Mouse (Mus musculus) left cerebral cortex, adult 2 months (tissue): ENCODE results near the gene Lsm4. TPM values are rescaled to one million over a fixed set of nuclear protein-coding genes. Genes with fewer than 3 reads are reported as not detected.
A peak's percentile ranks its signal among the peaks of the same experiment; 100 is the strongest.

Source experiments
- DNase-seq, 2 experiments: peaks; one replicate each; pipeline ENCODE4 v3.0.0; 2021 to 2022; ENCODE audit warnings: low spot score in 2 of 2, mixed read lengths in 1 of 2; ENCODE audit errors: extremely low spot score in 1 of 2
- H3K27ac ChIP-seq: fragments of 200-600 bp; 2 replicates; pipeline ENCODE4 v1.8.1; 2022
- H3K4me3 ChIP-seq: fragments of 200-600 bp; 2 replicates; pipeline ENCODE4 v1.8.1; 2022
- CTCF ChIP-seq: fragments of 200-600 bp; IDR thresholded peaks from 2 replicates; pipeline ENCODE4 v1.8.1; 2022; ENCODE audit warnings: antibody characterized with exemption, mild to moderate bottlenecking, moderate library complexity
- intact Hi-C: fragments of 180-260 bp; cut with DNase I; formaldehyde crosslinking; loops from one replicate; pipeline ENCODE4 v1.15.1; 2025
- total RNA-seq, 2 experiments: library from RNA; stranded (reverse); gene quantifications; 2 replicates each; pipeline ENCODE4 v1.2.3; 2021

The Lsm4 gene
- total RNA-seq, 2 experiments from 2014 or later: 62.1 to 62.9 TPM

DNA sequence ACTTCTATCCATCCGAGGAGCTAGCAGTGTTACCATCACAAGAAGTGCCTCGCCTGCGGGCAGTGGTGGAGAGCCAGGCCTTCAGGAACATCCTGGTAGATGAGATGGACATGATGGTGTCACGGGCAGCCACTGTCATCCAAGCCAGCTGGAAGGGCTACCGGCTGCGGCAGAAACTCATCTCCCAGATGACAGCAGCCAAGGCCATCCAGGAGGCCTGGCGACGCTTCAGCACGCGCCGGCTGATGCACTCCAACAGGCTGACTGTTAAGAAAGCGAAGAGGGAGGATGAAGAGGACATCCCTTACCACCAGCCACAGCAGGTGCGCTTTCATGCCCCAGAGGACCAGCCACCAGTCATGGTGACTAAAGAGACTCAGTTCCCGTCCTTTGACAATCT lies 35.2 kb downstream of the Lsm4 start:
- intact Hi-C loops: no loop called here
- no peak for DNase-seq

DNA sequence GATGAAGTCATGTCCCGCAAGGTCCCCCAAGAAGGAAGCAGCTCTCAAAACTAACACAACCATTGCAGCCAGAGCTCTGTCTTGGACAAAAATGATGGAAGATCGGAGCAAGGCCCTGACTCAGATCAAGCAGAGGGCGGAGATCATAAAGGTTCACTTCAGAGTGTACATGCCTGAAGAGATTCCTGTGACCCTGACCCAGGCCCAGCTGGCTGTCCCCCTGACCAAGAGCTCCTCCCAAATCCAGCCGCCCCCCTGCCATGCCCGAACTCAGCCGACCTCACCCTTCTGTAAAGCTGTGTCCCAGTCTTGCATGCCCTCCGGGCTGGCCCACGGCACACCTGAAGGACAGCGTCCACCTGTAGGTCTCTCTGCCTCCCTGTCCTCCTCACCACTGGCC lies 36.7 kb downstream of the Lsm4 start:
- intact Hi-C loops: no loop called here
- no peak for TF ChIP-seq CTCF

More for the DNA sequence above, 35.2 kb downstream of the Lsm4 start:
- no peak overlapping the region for H3K4me3 ChIP-seq
- H3K27ac ChIP-seq: no peak overlapping the region
- TF ChIP-seq CTCF: no peak

DNA sequence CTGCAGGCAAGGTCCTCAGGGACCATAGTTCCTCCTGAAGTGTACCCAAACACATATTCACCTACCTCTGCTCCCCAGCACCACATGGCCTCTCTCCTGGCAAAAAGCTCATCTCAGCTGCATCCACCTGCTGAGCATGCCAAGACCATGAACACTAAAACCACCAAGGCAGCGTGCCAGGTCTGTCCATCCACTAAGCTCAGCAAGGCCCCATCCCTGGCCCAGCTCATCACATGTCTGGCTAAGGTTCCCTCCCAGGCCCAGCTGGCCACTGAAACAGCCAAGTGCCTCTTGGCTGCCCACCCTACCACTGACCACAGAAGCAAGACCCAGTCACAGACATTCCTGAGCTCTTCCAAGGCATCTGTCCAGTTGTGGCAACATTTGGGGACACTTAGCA lies 37.2 kb downstream of the Lsm4 start:
- H3K4me3 ChIP-seq: no peak overlapping the region
- DNase-seq: no peak
- H3K27ac ChIP-seq: no peak overlapping the region
- intact Hi-C loops: no loop called here
- TF ChIP-seq CTCF: no peak

More for the DNA sequence above, 36.7 kb downstream of the Lsm4 start:
- no peak overlapping the region for H3K4me3 ChIP-seq
- H3K27ac ChIP-seq: no peak overlapping the region
- no peak for DNase-seq

DNA sequence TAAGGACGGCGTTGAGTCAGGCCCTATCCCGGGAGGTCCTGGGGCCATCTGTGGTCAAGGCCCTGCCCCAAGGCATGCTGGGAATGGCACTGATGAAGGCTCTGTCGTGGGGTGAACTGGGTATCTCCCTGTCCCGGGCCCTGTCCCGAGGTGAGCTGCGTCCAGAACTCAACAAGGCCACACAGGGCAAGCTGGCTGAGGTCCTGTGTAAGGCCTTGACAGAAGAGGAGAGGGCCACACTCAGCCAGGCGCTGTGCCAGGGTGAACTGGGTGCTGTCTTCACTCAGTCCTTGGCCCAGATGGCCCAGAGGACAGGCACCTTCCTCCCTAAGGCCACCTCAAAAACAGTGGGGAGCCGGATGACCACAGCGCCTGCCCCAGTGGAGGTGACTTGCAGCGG lies 38.0 kb downstream of the Lsm4 start:
- intact Hi-C loops: no loop called here
- TF ChIP-seq CTCF: no peak
- no peak for DNase-seq
- no peak overlapping the region for H3K27ac ChIP-seq
- no peak overlapping the region for H3K4me3 ChIP-seq

DNA sequence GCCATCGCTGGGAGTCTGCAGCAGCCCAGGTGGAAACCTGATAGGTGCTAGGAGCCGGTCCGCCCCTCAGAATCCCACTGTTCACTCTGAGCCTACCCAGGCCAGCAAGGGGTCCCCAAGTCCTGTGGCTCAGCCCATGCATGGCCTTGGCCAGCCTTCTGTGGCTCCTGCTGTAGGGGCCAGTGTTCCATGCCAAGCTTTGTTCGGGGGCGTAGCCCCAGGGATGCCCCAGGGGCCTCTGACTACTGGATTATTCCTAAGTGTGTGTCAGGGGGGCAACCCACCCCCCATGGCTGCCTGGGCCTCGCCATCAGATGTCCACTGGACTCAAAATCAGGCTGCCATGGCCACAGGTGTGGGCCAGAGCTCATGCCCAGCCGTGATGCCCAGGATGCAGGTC lies 40.9 kb downstream of the Lsm4 start:
- intact Hi-C loops: no loop called here
- H3K27ac ChIP-seq: no peak overlapping the region
- no peak overlapping the region for H3K4me3 ChIP-seq
- no peak for DNase-seq
- no peak for TF ChIP-seq CTCF

DNA sequence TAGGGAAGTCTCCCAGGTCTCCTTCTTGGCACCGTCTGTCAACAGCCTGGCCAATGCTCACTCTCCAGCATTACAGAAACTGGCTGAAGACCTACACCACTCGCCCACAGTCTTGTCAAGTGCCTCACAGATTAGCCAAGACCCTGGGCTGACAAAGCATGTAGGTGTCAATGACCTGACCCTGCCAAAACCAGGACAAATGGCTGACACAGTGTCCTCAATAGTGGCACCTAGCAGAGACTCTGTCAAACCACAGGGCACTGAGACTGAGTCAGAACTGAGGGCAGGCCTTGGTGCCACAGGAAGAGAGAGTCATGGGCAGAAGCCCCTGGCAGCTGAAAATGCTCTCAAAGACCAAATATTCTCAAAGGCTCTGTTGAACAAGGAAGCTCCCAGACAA lies 42.0 kb downstream of the Lsm4 start:
- TF ChIP-seq CTCF: no peak
- Histone ChIP-seq H3K4me3 (no peak overlapping the region), H3K27ac (no peak overlapping the region)
- no peak for DNase-seq
- intact Hi-C loops: no loop called here

DNA sequence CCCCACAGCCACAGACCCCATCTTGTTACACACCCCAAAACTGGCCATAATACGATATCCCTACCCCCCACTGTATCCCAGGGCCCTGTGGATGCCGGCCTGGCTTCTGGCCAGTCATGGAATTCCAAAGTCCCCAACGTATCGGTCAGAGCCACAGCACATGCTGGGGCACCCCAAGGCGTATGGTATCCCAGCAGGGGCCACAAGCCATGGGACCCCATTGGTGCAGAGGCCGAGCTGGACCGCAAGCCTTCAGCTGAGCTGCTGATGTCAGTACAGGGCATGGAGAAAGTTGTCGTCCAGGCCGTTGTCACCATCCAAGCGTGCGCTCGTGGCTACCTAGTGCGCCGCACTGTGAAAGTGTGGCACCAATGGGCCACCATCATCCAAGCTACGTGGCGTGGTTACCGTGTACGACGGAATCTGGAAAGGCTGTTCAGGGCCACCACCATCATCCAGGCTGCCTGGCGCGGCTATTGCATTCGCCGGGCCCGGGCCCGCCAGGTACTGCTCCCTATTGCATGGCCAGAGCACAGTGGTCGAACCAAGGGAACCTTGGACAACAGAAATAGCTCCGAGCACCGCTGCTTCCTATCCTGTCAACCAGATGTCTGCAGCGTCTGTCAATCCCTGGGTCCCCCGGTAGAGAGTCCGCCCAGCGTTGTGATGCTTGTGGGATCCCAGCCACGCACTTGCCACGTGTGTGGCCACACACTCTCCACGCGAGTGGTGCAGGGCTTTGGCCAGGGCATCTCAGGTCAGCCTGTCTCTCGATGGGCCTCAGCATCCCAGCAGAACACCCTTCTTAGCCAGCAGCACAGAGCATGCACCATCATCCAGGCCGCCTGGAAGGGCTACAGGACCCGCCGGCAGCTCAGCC lies 43.7 kb downstream of the Lsm4 start:
- no peak overlapping the region for H3K4me3 ChIP-seq
- no peak for DNase-seq
- intact Hi-C loops: no loop called here
- H3K27ac ChIP-seq: no peak overlapping the region
- no peak for TF ChIP-seq CTCF

DNA sequence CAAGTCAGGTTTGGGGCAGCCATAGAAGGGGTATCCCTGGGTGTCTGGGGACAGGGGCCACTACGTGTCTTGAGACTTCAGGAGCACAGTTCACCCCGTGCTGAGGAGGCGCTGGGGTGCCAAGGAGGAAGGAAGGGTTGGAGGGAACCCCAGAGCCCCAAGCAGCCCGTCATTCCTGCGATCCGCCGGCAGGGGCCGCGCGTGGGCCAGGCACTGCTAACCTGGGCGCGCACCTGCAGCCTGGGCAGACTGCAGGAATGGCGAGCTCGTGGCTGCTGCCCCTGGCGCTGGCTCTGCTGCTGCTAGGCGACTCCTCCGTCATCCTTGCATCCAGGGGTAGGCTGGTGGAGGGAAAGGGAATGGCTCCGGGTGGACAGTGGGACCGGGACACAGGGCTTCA lies 45.2 kb downstream of the Lsm4 start, which contains the start of gene Gm3336:
Gene Gm3336, plus strand, starts transcription at position 247 of the 400 bp plus-strand sequence.
- peak; percentile 57 to 72 for DNase-seq
- Histone ChIP-seq H3K4me3 (no peak within 1 kb of the TSS), H3K27ac (no peak within 1 kb of the TSS)
- intact Hi-C loops: no loop called here
- peak; percentile 96 for TF ChIP-seq CTCF

DNA sequence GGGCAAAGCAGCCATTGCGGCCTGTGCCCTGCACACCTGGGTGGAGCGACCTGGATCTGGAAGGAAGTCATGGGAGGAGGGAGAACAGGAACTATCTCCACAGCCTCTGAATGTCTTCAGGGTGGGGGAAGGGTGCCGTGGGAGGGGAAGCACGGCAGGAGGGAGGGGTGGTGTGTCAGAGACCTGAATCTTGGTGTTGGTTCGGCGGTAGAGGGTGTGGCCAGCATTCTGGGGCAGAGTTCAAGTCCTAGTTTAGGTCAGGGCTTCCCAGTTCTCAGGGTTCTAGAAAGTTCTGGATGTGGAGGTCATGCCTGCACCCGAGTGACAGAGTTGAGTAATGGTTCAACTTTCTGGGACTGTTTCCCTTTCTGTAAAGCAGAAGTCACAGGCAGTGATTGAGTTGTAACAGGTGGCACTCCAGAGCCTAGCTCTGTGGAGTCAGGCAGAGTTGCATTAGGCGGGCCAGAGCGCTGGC lies 46.8 kb downstream of the Lsm4 start:
- H3K27ac ChIP-seq: no peak overlapping the region
- intact Hi-C loops: loop anchor here (1.0 kb wide), 3 partner anchors 32 to 120 kb away; no protein-coding TSS in a partner anchor
- TF ChIP-seq CTCF: no peak
- no peak overlapping the region for H3K4me3 ChIP-seq
- DNase-seq: no peak

DNA sequence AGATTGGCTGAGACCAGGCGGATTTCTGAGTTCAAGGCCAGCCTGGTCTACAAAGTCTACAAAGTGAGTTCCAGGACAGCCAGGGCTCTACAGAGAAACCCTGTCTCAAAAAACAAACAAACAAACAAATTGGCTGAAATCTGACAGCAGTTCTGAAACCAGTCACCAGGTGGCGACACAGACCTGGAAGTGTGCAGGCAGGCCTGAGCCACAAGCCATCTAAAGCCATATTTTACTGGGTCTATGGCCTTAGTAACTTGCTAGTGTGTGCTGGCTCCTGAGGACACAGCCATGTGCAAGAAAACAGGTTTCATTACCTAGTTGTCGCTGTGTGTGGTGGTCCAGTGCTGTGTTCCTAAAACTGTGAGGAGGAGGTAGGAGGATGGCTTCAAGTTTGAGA lies 47.7 kb downstream of the Lsm4 start:
- DNase-seq: peak; percentile 69 to 86
- intact Hi-C loops: loop anchor here (1.0 kb wide), 3 partner anchors 32 to 120 kb away; no protein-coding TSS in a partner anchor
- peak; percentile 99 for TF ChIP-seq CTCF
- H3K27ac ChIP-seq: no peak overlapping the region
- no peak overlapping the region for H3K4me3 ChIP-seq

DNA sequence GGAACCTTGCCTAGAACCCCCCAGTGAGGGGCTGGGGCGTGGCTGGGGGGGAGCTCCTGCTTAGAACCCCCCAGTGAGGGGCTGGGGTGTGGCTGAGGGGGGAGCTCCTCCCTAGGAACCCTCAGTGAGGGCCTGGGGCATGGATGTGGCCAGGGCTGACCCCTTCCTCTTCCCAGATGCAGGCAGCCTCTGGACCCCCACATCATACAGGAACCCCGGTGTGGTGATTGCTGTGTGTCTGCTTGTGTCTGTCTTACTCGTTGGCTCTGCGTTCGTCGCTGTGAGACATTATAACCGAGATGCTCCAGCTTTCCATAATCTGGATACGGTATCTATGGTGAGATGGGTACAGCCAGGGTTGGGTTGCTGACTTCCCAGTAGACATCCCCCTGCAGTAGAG lies 48.6 kb downstream of the Lsm4 start:
- DNase-seq: no peak
- no peak for TF ChIP-seq CTCF
- H3K4me3 ChIP-seq: no peak overlapping the region
- intact Hi-C loops: no loop called here
- no peak overlapping the region for H3K27ac ChIP-seq

DNA sequence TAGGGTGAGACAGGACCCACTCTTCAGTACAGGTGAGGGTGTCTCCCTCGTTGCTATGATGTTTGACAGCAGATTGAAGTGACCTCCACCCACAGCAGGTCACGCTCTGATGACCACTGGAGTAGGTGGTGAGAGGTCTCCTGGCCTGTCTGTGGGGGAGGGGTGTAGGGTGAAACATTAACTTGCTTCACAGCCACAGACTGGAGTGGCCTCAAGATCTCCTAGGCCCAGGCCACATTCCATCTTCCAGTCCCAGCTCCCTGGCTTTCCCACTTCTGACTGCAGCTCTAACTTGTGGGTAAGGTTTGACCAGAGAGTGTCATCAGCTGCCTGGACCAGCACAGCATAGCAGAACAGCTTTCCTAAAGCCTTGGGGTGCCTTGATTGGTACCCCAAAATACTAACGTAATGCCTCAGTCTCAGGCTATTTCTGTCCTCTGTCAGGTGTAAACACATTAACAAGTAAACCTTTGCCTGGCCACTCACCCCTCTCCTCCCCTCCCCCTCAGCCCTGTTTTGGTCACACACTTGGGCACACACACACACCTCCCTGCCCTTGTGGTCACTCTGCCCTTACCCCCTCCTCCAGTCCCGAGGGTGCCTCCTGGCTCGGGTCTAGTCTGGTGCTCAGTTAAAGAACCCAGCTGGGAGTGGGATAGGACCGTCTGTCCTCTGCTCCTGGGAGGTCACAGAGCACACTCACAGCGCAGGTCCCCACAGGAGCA lies 50.6 kb downstream of the Lsm4 start, which contains the start of gene Pde4c:
Gene Pde4c, plus strand, starts transcription at position 235 of the 725 bp plus-strand sequence.
- no peak within 1 kb of the TSS for H3K27ac ChIP-seq
- no peak within 1 kb of the TSS for H3K4me3 ChIP-seq
- no peak for TF ChIP-seq CTCF
- no peak for DNase-seq
- intact Hi-C loops: no loop called here
